Mouse (Mus musculus): ENCODE measurements at regions not wholly inside any gene's neighbourhood (a gene's known extent, or its start where the extent isn't known, plus 50 kb on each side); places are given as distances from the start of the nearest gene placed in this dataset.

DNA sequence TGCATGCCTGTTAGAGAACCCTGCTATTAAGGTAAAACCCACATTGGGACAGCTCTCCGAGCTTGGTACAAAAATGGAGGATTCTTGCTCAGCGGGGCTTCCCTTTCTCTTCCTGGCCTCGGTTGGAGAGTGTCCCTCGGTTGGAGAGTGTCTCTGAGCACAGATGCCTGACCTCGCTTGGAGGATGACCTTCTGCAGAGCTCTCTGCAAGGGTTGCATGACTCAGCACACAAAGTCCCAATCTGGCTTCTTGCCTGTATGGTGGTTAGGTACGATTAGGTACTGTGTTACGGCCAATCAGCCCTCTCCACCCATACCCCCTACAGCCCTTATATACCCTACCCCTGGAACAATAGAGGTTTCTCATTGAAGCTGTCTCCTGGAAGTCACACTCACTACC is 177.1 kb upstream of the Rreb1 start:
- no peaks in the 10 kb centered on the region for H3K27me3 ChIP-seq (ENCODE audit: control insufficient read depth, insufficient read depth, low read length)
- DNase-seq (ENCODE audit: low read depth in 3 of 3, low spot score in 3 of 3), result no peak

DNA sequence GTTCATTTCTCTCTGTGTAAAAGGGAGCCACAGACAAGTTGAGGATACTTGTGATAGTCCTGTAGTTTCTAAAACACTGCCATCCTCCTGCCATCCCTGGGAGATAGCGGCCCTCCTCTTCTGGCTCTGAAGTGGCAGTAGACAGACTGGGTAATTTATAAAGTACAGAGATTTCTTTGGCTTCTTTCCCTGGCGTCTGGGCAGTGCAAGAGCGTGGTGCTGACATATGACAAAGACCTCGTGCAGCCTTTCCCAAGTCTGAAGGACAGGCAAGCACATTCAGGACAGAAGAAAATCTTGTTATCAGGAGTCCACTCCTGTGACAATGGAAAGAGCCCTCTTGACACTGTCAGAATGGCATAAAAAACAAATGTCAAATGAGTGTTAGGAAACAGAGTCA is 175.9 kb upstream of the Rreb1 start:
- Histone ChIP-seq H3K9ac (replicated peaks) (no peak overlapping the region), H3K4me1 (replicated peaks; ENCODE audit: control insufficient read depth in 2 of 2, insufficient read depth in 2 of 2, low read length in 1 of 2) (peaks cover 0 to 12% of the 10 kb centered on the region in 2 experiments; a peak in 2 of 4 replicates), H3K27ac (no peak overlapping the region), H3K9me3 (ENCODE audit: control insufficient read depth, low read length) (no peaks in the 10 kb centered on the region), H3K4me3 (ENCODE audit: insufficient read depth in 1 of 2, low read depth in 2 of 2, low read length in 2 of 2) (no peak overlapping the region), H3K4me2 (ENCODE audit: low read depth) (no peak overlapping the region), H3K36me3 (replicated peaks; ENCODE audit: control insufficient read depth, insufficient read depth, low read depth) (no peaks in the 10 kb centered on the region), H3K27me3 (ENCODE audit: control insufficient read depth, insufficient read depth, low read length) (no peaks in the 10 kb centered on the region)
- WGBS (ENCODE audit: insufficient replicate concordance), result 63% methylated on average over 4 of the region's 4 CpGs
- DNase-seq (ENCODE audit: low read depth in 3 of 3, low spot score in 3 of 3) (no peak), ATAC-seq (ENCODE audit: insufficient read depth) (no peak)
- no peak for TF ChIP-seq CTCF (IDR thresholded peaks at IDR 0.05; ENCODE audit: low read depth)
- no peak for TF ChIP-seq EP300 (IDR thresholded peaks at IDR 0.05; ENCODE audit: low read depth)

More for the DNA sequence above, 177.1 kb upstream of the Rreb1 start:
- no peak overlapping the region for H3K9ac ChIP-seq (replicated peaks)
- no peak for ATAC-seq (ENCODE audit: insufficient read depth)
- H3K9me3 ChIP-seq (ENCODE audit: control insufficient read depth, low read length), result no peaks in the 10 kb centered on the region
- peaks cover 0 to 14% of the 10 kb centered on the region in 2 experiments; a peak in 2 of 4 replicates for H3K4me1 ChIP-seq (replicated peaks; ENCODE audit: control insufficient read depth in 2 of 2, insufficient read depth in 2 of 2, low read length in 1 of 2)
- no peak overlapping the region for H3K4me2 ChIP-seq (ENCODE audit: low read depth)
- TF ChIP-seq CTCF (IDR thresholded peaks at IDR 0.05; ENCODE audit: low read depth) (no peak), EP300 (IDR thresholded peaks at IDR 0.05; ENCODE audit: low read depth) (no peak)
- no peaks in the 10 kb centered on the region for H3K36me3 ChIP-seq (replicated peaks; ENCODE audit: control insufficient read depth, insufficient read depth, low read depth)
- 41% methylated on average over 7 of the region's 7 CpGs for WGBS (ENCODE audit: insufficient replicate concordance)
- no peak overlapping the region for H3K4me3 ChIP-seq (ENCODE audit: insufficient read depth in 1 of 2, low read depth in 2 of 2, low read length in 2 of 2)
- no peak overlapping the region for H3K27ac ChIP-seq

- Histone ChIP-seq H3K27me3 (ENCODE audit: control insufficient read depth, insufficient read depth, low read length) (no peaks in the 10 kb centered on the region), H3K4me1 (replicated peaks; ENCODE audit: control insufficient read depth in 2 of 2, insufficient read depth in 2 of 2, low read length in 1 of 2) (peaks cover 0 to 3% of the 10 kb centered on the region in 2 experiments; a peak in 2 of 4 replicates), H3K9ac (replicated peaks) (no peak overlapping the region), H3K4me2 (ENCODE audit: low read depth) (no peak overlapping the region), H3K27ac (no peak overlapping the region), H3K9me3 (ENCODE audit: control insufficient read depth, low read length) (no peaks in the 10 kb centered on the region), H3K4me3 (ENCODE audit: insufficient read depth in 1 of 2, low read depth in 2 of 2, low read length in 2 of 2) (no peak overlapping the region), H3K36me3 (replicated peaks; ENCODE audit: control insufficient read depth, insufficient read depth, low read depth) (no peaks in the 10 kb centered on the region)
- ATAC-seq (ENCODE audit: insufficient read depth) (no peak), DNase-seq (ENCODE audit: low read depth in 3 of 3, low spot score in 3 of 3) (no peak)
- no peak for TF ChIP-seq CTCF (IDR thresholded peaks at IDR 0.05; ENCODE audit: low read depth)
- TF ChIP-seq EP300 (IDR thresholded peaks at IDR 0.05; ENCODE audit: low read depth), result no peak
- WGBS (ENCODE audit: insufficient replicate concordance), result 50% methylated on average over 8 of the region's 8 CpGs
These were observed 174.8 kb upstream of the Rreb1 start for GRCm38 (mm10) chr13:37603226-37603994.

GRCm38 (mm10) chr13:37606250-37606649 is 171.9 kb upstream of the Rreb1 start:
- Histone ChIP-seq H3K4me2 (ENCODE audit: low read depth) (no peak overlapping the region), H3K9me3 (ENCODE audit: control insufficient read depth, low read length) (no peaks in the 10 kb centered on the region), H3K4me1 (replicated peaks; ENCODE audit: control insufficient read depth in 2 of 2, insufficient read depth in 2 of 2, low read length in 1 of 2) (no peaks in the 10 kb centered on the region; a peak in 2 of 4 replicates)

GRCm38 (mm10) chr13:37609085-37609484 is 169.1 kb upstream of the Rreb1 start:
- no peak overlapping the region for H3K4me3 ChIP-seq (ENCODE audit: insufficient read depth in 1 of 2, low read depth in 2 of 2, low read length in 2 of 2)
- H3K9ac ChIP-seq (replicated peaks), result no peak overlapping the region
- H3K4me1 ChIP-seq (replicated peaks; ENCODE audit: control insufficient read depth in 2 of 2, insufficient read depth in 2 of 2, low read length in 1 of 2), result no peaks in the 10 kb centered on the region; a peak in 1 of 4 replicates
- no peaks in the 10 kb centered on the region for H3K36me3 ChIP-seq (replicated peaks; ENCODE audit: control insufficient read depth, insufficient read depth, low read depth)
- 74% methylated on average over 5 of the region's 5 CpGs for WGBS (ENCODE audit: insufficient replicate concordance)
- ATAC-seq (ENCODE audit: insufficient read depth) (no peak), DNase-seq (ENCODE audit: low read depth in 3 of 3, low spot score in 3 of 3) (no peak)
- no peaks in the 10 kb centered on the region for H3K27me3 ChIP-seq (ENCODE audit: control insufficient read depth, insufficient read depth, low read length)
- H3K27ac ChIP-seq, result no peak overlapping the region
- TF ChIP-seq EP300 (IDR thresholded peaks at IDR 0.05; ENCODE audit: low read depth), result no peak
- no peak for TF ChIP-seq CTCF (IDR thresholded peaks at IDR 0.05; ENCODE audit: low read depth)
- H3K9me3 ChIP-seq (ENCODE audit: control insufficient read depth, low read length), result no peaks in the 10 kb centered on the region
- H3K4me2 ChIP-seq (ENCODE audit: low read depth), result no peak overlapping the region

More at GRCm38 (mm10) chr13:37606250-37606649, 171.9 kb upstream of the Rreb1 start:
- DNase-seq (ENCODE audit: low read depth in 3 of 3, low spot score in 3 of 3) (no peak), ATAC-seq (ENCODE audit: insufficient read depth) (no peak)
- WGBS (ENCODE audit: insufficient replicate concordance), result 18% methylated on average over 5 of the region's 5 CpGs
- no peak for TF ChIP-seq EP300 (IDR thresholded peaks at IDR 0.05; ENCODE audit: low read depth)
- TF ChIP-seq CTCF (IDR thresholded peaks at IDR 0.05; ENCODE audit: low read depth), result no peak
- Histone ChIP-seq H3K27ac (no peak overlapping the region), H3K4me3 (ENCODE audit: insufficient read depth in 1 of 2, low read depth in 2 of 2, low read length in 2 of 2) (no peak overlapping the region), H3K9ac (replicated peaks) (no peak overlapping the region), H3K36me3 (replicated peaks; ENCODE audit: control insufficient read depth, insufficient read depth, low read depth) (no peaks in the 10 kb centered on the region), H3K27me3 (ENCODE audit: control insufficient read depth, insufficient read depth, low read length) (no peaks in the 10 kb centered on the region)

Measured in liver, embryonic 14.5 days (tissue).